Mouse (Mus musculus) ES-Bruce4 (cell line): ENCODE results near the gene Nupr1l.

Experiments used
- CTCF ChIP-seq: IDR thresholded peaks from one replicate; pipeline ENCODE4 v1.8.1; 2011; ENCODE audit warnings: low read depth, low read length
- POLR2A ChIP-seq: IDR thresholded peaks from one replicate; pipeline ENCODE4 v1.8.1; 2011; ENCODE audit warnings: low read length; ENCODE audit not compliant: insufficient read depth

- TF ChIP-seq POLR2A (no peak), CTCF (peak; percentile 44)
Observed at GRCm38 (mm10) chr5:129921972-129922371, 13.6 kb downstream of the Nupr1l start.
